Mouse (Mus musculus): ENCODE results near the gene Pdia4.
"Not testable (repeated sequence)": the region's sequence is repeated elsewhere in the genome, so short reads cannot be mapped to it uniquely, and the experiment has no call there.

DNA sequence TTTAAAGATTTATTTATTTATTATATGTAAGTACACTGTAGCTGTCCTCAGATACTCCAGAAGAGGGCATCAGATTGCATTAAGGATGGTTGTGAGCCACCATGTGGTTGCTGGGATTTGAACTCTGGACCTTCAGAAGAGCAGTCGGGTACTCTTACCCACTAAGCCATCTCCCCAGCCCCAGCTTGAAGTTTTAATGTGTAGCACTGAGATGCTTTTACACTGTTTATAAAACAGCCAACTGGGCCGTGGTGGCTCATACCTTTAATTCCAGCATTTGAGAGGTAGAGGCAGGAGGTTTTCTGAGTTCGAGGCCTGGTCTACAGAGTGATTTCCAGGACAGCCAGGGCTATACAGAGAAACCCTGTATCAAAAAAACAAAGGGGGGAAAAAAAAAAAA is 44.5 kb upstream of the Pdia4 start:
- TF ChIP-seq CTCF (IDR thresholded peaks at IDR 0.05; ENCODE audit: extremely low read depth, insufficient read depth, insufficient read length, insufficient replicate concordance); POLR2A (IDR thresholded peaks at IDR 0.05; ENCODE audit: low read depth, low read length): not testable (repeated sequence)

Measured in spleen, adult 2 months (tissue).